Mouse (Mus musculus): ENCODE results near the gene Sorcs2.

The Sorcs2 gene

GRCm38 (mm10) chr5:36179708-36180107 is 218.2 kb downstream of the Sorcs2 start:
- DNase-seq (ENCODE audit: low read depth, low spot score) = no peak

GRCm38 (mm10) chr5:36178785-36179184 is 219.2 kb downstream of the Sorcs2 start:
- no peak for DNase-seq (ENCODE audit: low read depth, low spot score)

- DNase-seq (ENCODE audit: low read depth, low spot score) = no peak
Measured at GRCm38 (mm10) chr5:36178215-36178614, 219.7 kb downstream of the Sorcs2 start.

- DNase-seq (ENCODE audit: low read depth, low spot score) = no peak
Measured at GRCm38 (mm10) chr5:36176873-36177272, 221.1 kb downstream of the Sorcs2 start.

GRCm38 (mm10) chr5:36176409-36176808 is 221.5 kb downstream of the Sorcs2 start:
- no peak for DNase-seq (ENCODE audit: low read depth, low spot score)

GRCm38 (mm10) chr5:36174569-36175115 is 223.3 kb downstream of the Sorcs2 start:
- DNase-seq (ENCODE audit: low read depth, low spot score) = peak; percentile 16

GRCm38 (mm10) chr5:36168963-36169650 is 228.8 kb downstream of the Sorcs2 start:
- no peak for DNase-seq (ENCODE audit: low read depth, low spot score)

- DNase-seq (ENCODE audit: low read depth, low spot score) = no peak
Measured at GRCm38 (mm10) chr5:36166346-36167013, 231.5 kb downstream of the Sorcs2 start.

- no peak for DNase-seq (ENCODE audit: low read depth, low spot score)
Measured at GRCm38 (mm10) chr5:36165424-36166302, 232.3 kb downstream of the Sorcs2 start.

GRCm38 (mm10) chr5:36154879-36155485 is 243.0 kb downstream of the Sorcs2 start:
- DNase-seq (ENCODE audit: low read depth, low spot score) = no peak

- no peak for DNase-seq (ENCODE audit: low read depth, low spot score)
Measured at GRCm38 (mm10) chr5:36153261-36153660, 244.7 kb downstream of the Sorcs2 start.

GRCm38 (mm10) chr5:36151086-36151485 is 246.9 kb downstream of the Sorcs2 start:
- DNase-seq (ENCODE audit: low read depth, low spot score) = no peak

- DNase-seq (ENCODE audit: low read depth, low spot score) = no peak
Measured at GRCm38 (mm10) chr5:36149098-36149497, 248.8 kb downstream of the Sorcs2 start.

GRCm38 (mm10) chr5:36146589-36146988 is 251.3 kb downstream of the Sorcs2 start:
- DNase-seq (ENCODE audit: low read depth, low spot score) = no peak

- no peak for DNase-seq (ENCODE audit: low read depth, low spot score)
Measured at GRCm38 (mm10) chr5:36144560-36144959, 253.4 kb downstream of the Sorcs2 start.

- no peak for DNase-seq (ENCODE audit: low read depth, low spot score)
Measured at GRCm38 (mm10) chr5:36141676-36142255, 256.2 kb downstream of the Sorcs2 start.

GRCm38 (mm10) chr5:36141112-36141511 is 256.8 kb downstream of the Sorcs2 start:
- no peak for DNase-seq (ENCODE audit: low read depth, low spot score)

- DNase-seq (ENCODE audit: low read depth, low spot score) = no peak
Measured at GRCm38 (mm10) chr5:36139766-36140165, 258.2 kb downstream of the Sorcs2 start.

GRCm38 (mm10) chr5:36135874-36136542 is 261.9 kb downstream of the Sorcs2 start:
- DNase-seq (ENCODE audit: low read depth, low spot score) = no peak

- no peak for DNase-seq (ENCODE audit: low read depth, low spot score)
Measured at GRCm38 (mm10) chr5:36134302-36134701, 263.6 kb downstream of the Sorcs2 start.

- DNase-seq (ENCODE audit: low read depth, low spot score) = no peak
Measured at GRCm38 (mm10) chr5:36133893-36134292, 264.0 kb downstream of the Sorcs2 start.
